Mouse (Mus musculus) megakaryocyte progenitor cell, adult 5-6 weeks (primary cell): ENCODE results near the gene Tbc1d15. TPM values are rescaled to one million over a fixed set of nuclear protein-coding genes. Genes with fewer than 3 reads are reported as not detected.

Experiments used
- ATAC-seq: replicated peaks from 2 replicates; pipeline ENCODE4 v1.8.0; 2016; ENCODE audit warnings: mild to moderate bottlenecking, moderate TSS enrichment, inconsistent platforms; ENCODE audit not compliant: poor library complexity
- total RNA-seq, 2 experiments: library from RNA; stranded (forward) in 1 of 2; stranded (reverse) in 1 of 2; fragments of 157-497, 149-512 nt in 1 of 2; fragments of 200-1000 nt in 1 of 2; gene quantifications; 2 replicates each; pipeline versions ENCODE4 v1.2.3 to v1.2.4; 2015 to 2017

Gene Tbc1d15
- total RNA-seq (2015) (73.8 and 83.1 TPM in 2 replicates), total RNA-seq (2017) (39.5 and 45.7 TPM in 2 replicates)

- ATAC-seq, result peak; percentile 69
These were observed at the start of gene Tbc1d15 for GRCm38 (mm10) chr10:115251088-115251934. Gene Tbc1d15 (minus strand): TSS chr10:115251467.

DNA sequence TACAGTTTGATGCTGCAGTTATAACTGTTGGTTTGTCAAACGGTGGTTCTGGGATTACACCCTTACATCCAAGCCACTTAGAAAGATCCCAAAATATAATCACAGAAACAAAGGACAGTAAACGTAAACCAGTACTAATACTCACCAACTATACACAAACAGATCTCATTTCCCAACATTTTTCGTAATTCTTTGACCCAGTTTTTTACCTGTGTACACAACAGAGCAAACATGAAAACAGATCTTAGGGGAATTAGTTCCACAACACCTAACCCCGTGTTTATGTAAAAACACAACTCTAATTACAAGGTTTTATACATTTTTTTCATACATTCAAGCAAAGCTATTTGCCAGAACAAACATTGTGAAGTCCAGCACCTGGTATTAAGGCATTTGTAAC, 47.4 kb upstream of the Tbc1d15 start:
- ATAC-seq, result no peak

- no peak for ATAC-seq
These were observed 46.3 kb upstream of the Tbc1d15 start for GRCm38 (mm10) chr10:115297582-115297981.

- ATAC-seq, result peak; percentile 44; the same call in 1 of the 2 replicates
These were observed 45.2 kb upstream of the Tbc1d15 start for GRCm38 (mm10) chr10:115296401-115296935.

GRCm38 (mm10) chr10:115295162-115295561, 43.9 kb upstream of the Tbc1d15 start:
- no peak for ATAC-seq

GRCm38 (mm10) chr10:115294715-115295114, 43.4 kb upstream of the Tbc1d15 start:
- ATAC-seq, result no peak

GRCm38 (mm10) chr10:115293946-115294345, 42.7 kb upstream of the Tbc1d15 start:
- ATAC-seq, result no peak

GRCm38 (mm10) chr10:115290671-115291070, 39.4 kb upstream of the Tbc1d15 start:
- no peak for ATAC-seq

DNA sequence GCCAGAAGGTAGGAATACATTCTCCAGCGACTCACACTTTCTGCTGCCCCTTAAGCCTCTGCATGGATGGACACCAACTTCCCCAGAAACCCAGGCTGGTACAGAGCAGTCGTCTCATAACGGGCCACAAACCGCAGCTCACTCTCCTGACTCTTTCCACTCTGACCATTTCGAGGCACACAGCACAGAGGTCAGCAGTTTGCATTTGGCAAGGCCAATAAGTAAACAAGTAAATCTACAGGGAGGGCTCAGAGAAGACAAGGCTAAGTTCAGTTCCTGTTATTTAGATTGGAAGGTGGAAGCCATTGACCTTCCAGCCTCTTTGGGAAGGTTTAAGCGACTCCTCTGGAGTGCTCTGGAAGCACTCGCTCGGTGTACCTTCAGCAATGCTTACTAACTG, 37.6 kb upstream of the Tbc1d15 start:
- no peak for ATAC-seq

DNA sequence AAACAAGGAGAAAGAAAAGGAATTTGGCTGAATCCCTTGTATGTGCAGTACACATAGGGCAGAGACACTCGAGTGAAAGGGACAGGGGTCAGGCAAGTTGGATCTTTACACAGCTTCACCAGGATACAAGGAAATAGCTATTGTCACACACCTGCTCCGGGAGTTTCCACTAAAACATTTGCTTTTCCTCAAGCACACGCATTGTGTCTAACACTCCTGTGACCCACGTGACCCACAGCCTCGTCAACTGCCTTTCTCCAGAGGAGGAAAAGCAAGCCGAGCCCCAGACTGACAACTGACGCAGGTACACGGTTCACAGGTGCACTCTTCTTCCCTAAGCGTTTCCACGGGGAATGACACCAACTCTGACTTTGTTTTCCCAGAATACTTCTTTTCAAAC, 32.9 kb upstream of the Tbc1d15 start:
- ATAC-seq, result no peak

GRCm38 (mm10) chr10:115281381-115281780, 30.1 kb upstream of the Tbc1d15 start:
- no peak for ATAC-seq

DNA sequence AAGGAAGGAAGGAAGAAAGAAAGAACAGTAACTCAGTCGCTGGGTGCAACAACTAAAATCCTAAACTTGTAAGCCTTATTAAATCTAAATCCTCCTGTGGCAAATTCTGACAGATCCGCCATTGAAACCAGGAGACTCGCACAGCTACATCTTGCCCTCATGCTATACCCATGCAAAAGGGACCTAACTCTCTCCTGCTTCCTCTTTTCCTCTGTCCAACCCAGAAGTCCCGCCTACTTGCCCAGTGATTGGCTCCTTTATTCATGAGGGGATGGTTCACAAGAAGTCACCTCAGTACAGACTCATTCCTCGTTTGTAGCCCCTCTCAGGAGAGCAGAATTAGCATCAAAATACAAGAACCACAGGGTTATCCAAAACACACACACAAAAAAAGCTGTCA, 20.4 kb upstream of the Tbc1d15 start:
- no peak; the same call in 1 of the 2 replicates for ATAC-seq

DNA sequence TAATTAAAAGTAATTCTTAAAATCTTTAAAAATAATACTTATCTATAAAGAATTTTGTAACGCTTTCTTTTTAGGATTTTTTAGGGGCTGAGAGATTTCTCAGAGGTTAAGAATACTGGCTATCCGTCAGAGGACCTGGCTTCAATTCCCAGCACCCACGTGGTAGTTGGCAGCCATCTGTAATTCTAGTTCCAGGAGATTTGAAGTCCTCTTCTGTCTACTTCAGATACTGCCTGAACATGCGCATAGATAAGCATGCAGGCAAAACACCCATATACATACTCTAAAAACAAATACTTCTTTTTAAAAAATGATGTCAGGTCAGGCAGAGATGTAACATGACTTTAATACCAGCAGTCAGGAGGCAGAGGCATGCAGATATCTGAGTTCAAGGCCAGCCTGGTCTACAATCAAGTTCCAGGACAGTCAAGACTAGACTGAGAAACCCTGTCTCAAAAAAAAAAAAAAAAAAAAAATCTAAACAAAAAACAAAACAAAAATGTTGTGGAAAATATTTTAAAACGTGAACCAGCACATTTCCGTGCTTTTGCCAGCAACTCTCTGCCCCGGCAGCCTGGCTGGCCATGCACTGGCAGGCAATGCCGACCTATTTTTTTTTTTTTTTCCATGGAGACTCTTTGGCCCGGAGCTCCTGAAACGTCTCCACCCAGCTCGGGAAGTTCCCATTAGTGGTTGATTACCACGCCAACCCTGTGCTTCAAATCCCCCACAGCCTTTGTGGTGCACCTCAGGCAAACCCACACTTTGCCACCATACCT, 19.5 kb upstream of the Tbc1d15 start:
- no peak for ATAC-seq

DNA sequence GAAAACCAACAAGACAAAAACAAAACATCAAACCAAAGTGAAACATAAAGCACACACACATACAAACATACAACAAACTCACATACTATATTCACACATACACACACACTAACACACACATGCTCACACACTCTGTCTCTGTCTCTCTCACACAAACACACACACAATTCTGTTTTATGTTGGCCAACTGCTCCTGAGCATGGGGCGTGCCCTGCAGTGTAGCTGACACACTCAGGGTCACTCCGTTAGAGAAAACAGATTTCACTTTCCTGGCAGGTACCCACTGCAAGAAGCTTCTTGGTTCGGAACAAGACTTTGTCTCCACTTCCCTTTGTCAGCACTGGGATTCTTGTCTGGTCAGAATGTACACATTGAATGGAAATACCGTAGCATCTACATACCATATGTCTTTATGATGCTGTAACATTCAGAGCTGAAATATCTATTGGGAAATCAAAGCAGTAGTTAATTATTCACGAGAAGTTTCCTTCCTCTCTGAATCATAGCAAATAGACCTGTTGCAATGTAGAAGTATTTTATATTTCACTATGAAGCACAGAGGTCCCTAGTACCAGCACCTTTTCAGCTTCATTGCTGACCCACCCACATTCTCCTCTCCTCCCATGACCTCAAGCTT, 11.8 kb upstream of the Tbc1d15 start:
- peak; percentile 76 for ATAC-seq

- no peak for ATAC-seq
These were observed 11.0 kb upstream of the Tbc1d15 start for GRCm38 (mm10) chr10:115262261-115262660.

- ATAC-seq, result no peak
These were observed 10.2 kb upstream of the Tbc1d15 start for GRCm38 (mm10) chr10:115261428-115261827.

DNA sequence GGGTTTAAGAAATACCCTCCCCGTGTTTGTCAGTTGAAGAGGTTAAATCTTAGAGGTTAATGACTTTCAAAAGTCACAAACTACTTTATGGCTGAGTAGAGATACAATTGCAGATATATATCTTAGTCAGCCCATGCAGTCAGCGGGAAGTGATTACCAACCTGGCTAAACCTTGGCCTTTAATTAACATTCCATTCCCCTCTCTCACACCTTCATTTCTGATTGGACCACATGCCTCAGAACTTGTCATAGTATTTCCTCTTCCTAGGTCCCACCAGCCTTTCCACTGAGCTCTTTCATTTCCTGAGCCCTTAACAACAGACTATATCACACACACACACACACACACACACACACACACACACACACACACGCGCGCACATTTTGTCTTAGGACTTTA, 4.9 kb upstream of the Tbc1d15 start:
- no peak for ATAC-seq

GRCm38 (mm10) chr10:115253521-115253920, 2.3 kb upstream of the Tbc1d15 start:
- ATAC-seq, result no peak

DNA sequence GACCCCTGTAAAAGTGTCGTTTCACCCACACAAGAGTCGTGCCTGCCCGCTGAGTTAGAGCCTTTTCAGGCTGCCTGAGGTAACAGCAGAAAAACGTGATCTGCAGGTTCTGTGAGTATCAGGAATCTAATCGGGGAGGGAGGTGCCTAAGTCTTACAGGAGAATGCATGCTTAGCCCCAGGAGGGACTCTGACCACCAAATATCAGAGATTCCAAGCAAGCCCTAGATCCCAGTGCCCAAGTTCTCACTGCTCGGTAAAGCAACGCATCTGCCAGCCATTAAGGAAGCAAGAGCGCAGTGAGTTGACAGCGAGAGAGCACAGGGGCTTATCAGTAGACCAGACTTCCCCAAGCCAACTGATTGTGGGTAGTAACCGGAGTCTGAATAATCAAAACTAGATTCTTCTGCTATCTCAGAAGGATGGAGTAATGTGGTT, 1.1 kb upstream of the Tbc1d15 start:
- ATAC-seq, result peak; percentile 53

GRCm38 (mm10) chr10:115250235-115251087, 806 bp downstream of the Tbc1d15 start:
- ATAC-seq, result peak; percentile 36
